Mouse (Mus musculus): ENCODE results near the gene Pck2. TPM values are rescaled to one million over a fixed set of nuclear protein-coding genes. Genes with fewer than 3 reads are reported as not detected.

Gene Pck2
- 10 to 100 TPM; 15.0 to 21.4 TPM for total RNA-seq (2021)
- long read RNA-seq, experiment 1, transcript Pck2-201 (10 exons, 3,400 nt): major isoform, 17 of 25 reads
- long read RNA-seq, experiment 1, partial matches to known transcripts: 2 of 25 reads
- long read RNA-seq, experiment 1, other reads (novel, unspliced or antisense): 6 of 25 reads
- long read RNA-seq, experiment 2, transcript Pck2-201 (10 exons, 3,400 nt): major isoform, 12 of 15 reads
- long read RNA-seq, experiment 2, partial matches to known transcripts: 1 of 15 reads
- long read RNA-seq, experiment 2, other reads (novel, unspliced or antisense): 2 of 15 reads

DNA sequence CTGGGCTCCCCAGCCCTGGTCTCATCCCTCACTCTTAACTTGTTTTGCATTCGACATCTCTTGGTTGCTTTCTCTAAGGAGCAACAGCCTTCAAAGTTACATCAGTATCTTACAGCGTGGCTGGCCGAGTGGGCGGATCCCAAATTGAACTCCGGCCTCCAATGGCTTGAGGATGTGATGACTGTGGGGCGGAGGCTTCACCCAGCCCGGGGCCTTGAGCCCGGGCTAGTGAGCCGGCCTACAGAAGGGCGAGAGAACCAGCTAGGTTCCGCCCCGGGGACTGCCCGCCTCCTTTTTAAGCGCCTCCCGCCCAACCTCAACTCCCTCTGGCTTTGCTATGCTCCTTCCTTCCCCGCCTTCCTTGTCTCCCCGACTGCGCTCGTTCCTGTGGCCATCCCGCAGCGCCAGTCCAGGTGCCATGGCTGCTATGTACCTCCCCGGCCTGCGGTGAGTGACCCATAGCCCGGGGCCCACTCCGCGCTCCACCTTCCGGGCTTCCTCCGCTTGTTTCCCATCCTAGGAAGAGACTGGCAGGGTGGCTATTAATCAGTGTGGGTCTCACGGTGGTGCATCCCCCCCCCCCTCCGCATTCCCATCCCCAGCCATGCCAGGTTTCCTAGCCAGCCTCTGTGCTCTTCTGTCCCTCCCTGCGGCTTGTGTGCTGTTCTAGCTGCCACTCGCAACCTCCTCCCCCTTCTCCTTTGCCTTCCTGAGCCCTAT lies at the start of gene Pck2:
Gene Pck2 (plus strand): TSS at position 200 of the 720 bp plus-strand sequence.
- peak; percentile 78 for DNase-seq

DNA sequence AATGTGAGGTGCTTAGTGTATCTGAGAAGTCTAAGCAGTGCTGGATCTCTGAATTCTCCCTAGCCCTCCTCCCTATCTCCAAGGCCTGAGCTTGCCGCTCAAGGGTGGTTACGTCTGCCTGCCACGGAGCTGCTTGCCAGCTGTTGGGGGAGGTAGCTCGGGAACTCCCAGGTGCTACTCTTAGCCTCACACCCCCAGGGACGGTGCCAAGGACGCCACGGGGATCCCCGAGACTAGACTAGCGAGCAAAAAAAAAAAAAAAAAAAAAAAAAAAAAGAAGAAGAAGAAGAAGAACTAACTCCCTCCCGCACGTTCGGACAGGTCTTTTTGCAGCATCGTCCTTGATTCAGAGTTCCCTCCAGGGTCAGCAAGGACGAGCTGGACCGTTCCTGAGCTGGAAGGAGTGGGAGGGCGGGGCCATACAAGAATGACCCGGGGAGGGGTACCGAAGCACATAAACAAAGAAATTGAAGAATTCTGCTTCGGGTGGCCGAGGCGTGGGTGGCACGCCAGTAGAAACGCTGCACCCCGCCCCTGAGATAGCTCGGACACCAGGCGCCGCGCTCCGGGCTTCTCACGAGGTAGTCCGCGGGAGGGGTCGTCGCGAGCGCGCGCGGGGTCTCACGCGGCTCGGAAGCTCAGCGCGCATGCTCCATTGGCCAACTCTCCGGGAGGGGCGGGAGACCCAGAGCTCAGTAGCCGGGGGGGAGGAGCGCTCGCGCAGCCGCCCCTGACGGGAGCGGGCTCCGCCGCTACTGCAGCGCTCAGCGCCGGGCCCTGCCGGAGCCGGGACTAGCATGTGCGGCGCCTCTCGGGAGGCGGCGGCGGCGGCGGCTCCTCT lies 49.5 kb upstream of the Pck2 start, which contains the start of gene Carmil3:
Gene Carmil3 (plus strand): TSS at position 291 of the 841 bp plus-strand sequence.
- DNase-seq: peak; percentile 64

DNA sequence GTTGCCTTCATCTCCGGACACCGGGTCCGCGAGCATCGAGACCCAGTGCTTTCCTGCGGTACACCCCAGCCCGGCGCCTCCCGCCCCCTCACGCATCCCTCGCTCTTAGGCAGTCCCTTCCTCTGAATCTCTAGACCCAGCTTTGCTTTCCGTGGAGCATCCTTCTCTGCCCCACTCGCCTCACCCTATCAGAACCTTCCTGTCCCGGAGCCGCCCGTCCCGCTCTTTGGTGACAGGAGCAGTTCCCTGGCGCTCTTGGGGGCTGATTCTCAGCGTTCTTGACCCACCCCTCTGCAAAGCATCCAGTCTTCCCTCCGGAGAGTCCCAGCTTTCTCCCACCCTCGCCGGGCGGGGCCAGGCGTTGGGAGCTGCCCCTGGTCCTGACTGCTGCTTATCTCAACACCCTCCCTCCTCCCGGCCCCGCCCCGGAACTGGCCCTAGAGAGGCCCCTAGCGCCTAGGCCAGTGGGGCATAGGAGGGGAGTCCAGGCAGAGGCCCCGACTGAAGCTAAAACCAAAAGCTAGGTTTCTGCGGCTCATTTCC lies 48.7 kb upstream of the Pck2 start:
- DNase-seq: peak; percentile 57

DNA sequence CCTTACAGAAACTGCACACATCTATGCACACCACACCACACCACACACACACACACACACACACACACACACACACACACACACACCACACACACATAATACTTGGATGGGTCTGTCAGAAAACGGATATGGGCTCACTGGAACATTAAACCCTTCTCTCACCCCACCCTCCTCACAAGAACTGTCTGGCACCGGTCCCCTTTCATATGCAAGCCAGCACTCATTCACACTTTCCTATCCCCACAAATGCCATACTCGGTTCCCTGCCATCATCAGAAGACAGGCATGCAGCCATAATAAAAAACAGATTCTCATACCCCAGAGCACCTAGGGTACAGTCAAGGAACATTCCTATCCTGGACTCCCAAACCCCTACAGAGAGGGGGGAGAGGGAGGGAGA lies 48.0 kb upstream of the Pck2 start:
- DNase-seq: no peak

DNA sequence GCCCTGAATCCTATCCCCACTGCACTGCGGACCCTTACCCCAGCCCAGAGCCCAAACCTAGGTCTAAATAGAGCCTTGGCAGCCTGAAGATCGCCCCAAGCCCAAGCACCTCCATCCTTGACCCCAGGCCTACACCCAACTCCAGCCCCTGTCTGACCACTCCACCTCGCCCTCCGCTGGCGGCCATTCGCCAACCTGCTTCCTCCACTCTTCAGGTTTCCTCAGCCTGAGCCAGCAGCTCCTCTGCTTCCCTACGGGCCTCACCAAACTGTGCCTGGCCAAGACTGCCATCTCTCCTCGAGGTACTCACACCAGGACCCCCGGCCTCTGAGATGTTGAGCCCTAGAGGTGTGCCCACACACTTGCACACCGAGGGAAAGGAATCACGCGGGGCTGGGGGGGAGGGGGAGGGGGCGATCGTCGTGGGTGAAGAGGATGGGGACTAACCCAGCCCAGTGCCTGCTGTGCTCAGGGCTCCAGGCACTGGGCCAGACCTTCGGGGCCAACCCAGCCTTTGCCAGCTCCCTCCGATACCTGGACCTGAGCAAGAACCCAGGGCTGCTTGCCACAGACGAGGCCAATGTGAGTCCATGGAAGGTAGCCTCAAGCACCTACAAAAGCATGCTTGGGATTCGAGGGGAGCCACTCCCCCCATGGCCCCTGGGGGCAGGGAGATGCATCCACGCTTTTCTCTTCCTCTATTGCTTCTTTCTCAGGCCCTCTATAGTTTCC lies 44.4 kb upstream of the Pck2 start:
- DNase-seq: no peak

DNA sequence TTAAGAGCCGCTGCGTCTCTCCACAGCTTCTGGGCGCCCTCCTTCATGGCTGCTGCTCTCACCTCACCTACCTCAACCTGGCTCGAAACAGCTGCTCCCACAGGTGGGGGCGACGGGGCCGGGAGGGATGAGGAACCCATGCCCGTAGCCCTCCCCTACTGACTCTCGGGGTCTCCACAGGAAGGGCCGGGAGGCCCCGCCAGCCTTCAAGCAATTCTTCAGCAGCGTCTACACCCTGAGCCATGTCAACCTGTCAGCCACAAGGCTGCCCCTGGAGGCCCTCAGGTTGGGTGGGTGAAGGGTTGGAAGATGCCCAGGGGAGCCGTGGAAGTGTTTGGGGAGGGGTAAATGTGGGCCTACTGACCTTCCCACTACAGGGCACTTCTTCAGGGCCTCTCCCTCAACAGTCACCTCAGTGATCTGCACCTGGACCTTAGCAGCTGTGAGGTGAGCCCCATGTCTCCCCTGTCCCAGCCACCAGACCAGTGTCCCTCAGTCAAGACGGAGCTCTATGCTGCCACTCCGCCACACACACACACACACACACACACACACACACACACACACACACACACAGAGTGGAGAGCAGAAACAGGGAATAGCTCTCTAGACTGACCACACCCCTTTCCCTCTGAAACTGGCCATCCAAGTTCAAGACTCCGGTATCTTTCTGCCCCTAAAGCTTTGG lies 43.2 kb upstream of the Pck2 start:
- DNase-seq: no peak

DNA sequence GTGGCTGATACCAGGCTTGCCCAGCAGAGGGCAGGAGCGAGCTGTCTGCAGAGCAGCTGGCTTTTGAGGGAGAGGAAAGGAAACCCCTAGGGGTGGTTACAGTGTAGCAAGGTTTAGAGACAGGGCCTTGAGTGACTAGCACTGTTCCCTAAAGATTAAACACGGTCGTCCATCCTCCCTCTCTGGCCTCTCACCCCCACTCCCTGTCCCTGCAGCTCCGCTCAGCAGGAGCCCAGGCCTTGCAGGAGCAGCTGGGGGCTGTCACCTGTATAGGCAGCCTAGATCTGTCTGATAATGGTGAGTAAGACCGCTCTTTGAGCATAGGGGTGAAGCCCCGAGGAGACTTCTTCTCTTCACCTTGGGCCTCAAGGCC lies 42.6 kb upstream of the Pck2 start:
- peak; percentile 94 for DNase-seq

DNA sequence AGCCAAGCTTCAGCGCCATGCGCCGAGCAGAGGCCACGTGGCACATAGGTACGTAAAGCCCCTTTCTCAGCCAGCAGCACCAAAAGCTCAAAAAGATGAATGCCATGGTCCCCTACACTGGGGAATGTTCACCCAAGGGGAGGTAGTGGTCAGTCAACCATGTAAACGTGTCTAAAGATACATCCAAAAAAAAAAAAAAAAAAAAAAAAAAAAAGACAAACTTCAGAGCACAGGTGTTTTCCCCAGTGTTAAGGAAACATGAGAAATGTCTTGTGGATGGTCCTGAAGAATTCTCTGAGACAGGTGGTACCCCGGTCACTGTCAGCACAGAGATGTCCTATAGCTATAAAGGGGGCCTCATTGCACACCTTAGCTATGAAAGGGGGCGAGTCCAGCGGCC lies 34.5 kb upstream of the Pck2 start:
- DNase-seq: no peak

DNA sequence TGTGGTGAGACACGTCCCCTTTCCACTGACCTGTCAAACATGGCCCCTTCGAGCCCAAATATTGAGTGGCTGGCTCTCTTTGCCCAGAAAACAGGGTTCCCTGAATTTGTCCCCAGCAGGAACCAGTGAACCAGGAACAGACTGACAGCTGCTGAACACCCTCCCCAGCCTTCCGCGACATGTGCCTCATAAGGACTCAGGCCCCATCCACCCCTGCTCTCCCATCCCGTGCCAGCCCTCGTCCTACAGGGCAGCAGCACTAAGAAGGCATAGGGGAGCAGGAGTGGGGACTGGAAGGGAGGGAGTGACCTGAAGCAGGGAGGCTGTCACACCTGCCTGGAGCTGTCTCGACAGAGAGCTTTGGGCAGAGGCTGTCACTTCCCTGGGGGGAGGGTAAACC lies 32.3 kb upstream of the Pck2 start:
- DNase-seq: no peak

DNA sequence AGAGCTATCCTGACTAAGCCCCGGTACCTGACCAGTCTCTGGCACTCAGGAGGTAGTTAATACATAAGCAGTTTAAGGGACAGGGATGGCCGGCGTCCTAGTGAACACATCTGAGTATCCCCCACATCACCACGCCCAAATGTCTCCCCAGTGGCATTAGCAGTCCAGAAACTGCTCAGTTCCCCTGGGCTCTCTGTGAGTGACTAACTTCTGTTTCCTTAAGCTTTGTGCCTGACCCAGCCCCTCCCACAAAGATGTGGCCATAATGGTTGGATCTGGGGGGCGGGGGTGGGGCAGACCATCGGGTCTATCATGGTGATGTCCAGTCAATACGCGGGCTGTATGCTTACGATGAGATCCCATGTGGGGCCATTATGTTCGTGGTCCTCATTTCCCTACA lies 30.5 kb upstream of the Pck2 start:
- no peak for DNase-seq

DNA sequence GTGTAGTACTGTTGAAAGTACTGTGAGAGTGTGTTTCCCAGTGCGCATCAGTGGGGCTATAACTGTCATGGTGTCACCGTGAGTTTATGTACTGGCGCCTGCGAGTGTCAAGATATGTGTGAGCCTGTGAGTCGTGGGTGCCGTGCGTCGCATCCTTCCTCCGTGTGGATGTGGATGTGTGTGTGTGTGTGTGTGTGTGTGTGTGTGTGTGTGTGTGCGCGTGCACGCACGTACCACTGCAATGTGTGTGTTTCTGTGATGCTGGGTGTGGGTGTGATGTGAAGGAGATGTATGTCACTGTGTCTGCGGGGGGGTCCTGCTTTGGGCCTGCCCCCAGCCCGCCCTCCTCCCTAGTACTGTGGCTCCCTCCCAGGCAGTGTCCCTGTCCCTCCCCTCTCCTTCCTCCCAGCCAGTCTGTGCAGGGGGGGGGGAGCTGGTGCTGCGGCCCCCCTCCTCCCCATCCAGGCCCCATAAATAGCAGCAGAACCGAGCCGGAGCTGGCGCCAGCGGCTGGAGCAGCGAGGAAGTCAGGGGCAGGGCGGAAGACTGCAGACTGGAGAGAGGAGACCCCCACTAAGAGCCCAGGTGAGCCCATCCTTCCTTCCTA lies 29.8 kb upstream of the Pck2 start, which contains the start of gene Cpne6:
Gene Cpne6 (plus strand): TSS at position 321 of the 607 bp plus-strand sequence.
- DNase-seq: no peak

DNA sequence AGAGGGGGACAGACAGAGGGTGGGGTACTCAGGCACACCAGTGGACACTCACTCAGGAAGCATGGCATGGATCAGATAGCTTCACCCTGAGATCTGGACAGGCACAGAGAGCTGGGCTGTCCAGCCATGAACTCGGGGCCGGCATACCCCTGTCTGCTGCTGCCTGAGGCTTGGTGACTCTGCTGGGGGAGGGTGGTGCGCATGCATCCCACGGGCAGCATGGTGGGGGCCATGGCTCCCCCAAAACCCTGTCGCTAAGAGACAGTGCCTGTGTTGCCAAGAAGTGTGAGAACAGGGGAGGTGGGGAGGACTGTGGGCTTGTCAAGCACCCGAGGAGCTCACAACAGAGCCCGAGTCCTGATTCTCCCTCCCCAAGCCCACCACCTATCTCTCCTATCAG lies 29.0 kb upstream of the Pck2 start:
- no peak for DNase-seq

DNA sequence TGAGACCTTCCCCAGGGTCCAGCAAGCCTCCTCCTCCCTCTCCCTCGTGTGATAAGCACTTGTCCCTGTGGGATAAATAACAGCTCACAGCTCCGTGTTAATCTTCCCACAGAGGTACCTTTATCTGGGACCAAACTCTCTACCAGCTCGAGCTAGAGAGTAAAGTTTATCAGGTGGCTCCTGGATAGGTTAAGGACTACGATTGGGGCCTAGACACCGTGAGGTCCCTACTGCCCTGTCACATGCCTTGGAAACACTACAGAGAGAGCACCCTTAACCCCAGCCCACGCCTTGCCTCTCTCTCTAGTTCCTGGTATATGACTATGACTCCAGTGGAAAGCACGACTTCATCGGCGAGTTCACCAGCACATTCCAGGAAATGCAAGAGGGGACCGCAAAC lies 26.1 kb upstream of the Pck2 start:
- DNase-seq: no peak

DNA sequence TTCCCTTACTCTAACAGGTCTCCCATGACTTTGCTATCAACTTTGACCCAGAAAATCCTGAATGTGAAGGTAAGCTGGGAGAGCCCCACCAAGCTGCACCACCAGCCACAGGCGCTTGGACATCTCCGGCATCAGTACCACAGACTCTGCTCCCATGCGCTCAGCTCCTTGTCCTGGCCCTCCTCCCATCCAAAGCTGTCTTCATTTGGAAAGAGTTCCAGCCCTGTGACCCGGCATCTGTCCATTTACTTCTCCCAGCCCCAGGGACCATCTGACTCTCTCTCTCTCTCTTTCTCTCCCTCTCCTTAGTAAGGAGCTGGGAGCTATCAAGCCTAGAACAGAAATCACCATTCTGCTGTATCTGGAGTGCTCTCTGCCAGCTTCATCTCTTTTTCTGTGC lies 24.2 kb upstream of the Pck2 start:
- DNase-seq: no peak

DNA sequence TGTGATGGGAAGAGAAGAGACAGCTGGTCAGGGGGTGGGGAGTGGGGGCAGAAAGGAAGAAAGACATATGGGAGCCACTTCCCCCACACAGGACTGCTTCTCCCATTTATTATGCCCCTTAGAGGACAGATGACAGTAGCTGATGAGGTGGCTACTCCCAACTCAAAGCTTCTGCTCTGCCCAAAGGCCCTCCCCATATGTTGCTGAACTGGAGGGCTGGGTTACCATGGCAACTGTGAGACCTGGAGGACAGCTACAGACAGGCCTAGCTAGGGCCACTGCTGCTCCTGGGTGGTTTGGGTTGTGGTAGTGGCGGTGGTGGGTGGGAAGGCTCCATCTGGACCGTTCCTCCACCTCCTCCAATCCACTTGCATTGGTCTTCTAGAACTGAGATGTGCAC lies 21.2 kb upstream of the Pck2 start:
- no peak for DNase-seq

DNA sequence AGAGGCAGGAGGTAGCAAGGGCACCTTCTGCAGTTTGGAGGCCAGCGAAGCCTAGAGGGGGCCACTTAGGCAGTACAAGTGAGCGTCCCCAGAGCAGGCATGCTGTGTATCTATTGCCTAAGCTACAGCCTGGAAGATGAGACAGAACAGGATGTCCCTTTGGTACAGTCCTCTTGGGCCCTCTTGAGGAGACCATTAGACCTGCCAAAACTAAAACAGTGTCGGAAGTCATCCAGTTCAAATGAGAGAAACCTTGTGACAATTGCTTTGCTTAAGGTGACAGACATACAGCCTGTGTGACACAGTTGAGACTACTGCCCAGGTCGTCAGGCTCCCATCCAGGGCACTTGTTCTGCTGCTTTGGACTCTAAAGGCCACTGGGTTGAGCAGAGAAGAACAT lies 20.5 kb upstream of the Pck2 start:
- no peak for DNase-seq

DNA sequence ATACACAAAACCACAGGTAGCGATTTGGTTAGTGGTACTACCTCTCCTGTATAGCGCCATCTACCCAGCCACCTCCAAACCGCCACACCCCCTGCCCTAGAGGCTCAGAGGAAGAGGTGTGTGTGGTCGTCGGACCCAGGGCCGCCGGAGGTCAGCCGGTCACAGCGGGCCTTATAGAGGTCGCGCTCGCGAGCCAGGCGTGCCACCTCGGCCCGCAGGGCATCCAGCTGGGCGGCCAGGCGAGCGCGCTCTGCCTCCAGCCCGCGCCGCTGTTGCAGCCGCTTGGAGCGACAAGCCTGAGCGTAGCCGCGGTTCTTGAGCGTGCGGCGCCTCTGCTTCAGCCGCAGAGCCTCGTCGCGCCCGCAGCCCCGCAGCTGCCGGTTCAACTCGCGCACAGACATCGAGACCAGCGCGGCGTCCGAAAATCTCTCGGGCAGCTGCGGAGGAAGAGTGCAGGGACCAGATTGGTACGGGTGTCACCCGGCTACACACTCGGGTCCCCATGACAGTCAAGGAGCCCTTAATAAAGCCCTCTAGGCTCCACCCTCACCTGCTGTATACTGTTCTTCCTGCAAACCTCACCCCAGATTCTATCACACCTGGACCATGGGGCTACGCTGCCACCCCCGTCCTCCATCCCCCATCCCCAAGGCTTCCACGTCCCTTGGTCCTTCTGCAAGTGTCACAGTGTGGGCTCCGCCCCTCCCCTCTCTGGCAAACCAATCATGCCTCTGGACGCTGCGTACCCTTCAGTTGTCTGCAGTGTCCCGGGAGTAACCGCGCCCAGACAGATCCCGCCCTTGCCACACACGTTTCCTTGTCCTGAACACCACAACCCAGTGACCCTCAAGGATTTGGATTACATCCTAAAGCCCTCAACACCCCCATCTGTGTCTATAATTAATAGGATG lies 19.4 kb upstream of the Pck2 start:
- DNase-seq: peak; percentile 32

DNA sequence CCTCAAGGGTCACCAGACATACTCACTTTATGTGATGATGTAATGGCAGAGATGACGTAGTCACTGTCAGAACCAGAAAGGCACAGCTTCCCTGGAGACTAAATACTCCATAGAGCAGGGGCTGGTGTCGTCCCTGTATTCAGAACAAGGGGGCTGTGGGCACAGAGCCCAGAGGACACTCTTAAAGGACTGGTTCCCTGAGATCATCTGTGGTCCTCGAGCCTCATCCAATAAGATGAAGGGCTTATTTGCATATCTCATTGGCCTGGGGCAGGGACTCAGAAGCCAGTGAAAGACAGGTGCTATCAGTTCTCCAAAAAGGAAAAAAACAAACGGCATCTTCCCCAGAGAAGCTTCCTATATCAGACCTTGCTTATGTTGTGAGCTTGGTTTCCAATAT lies 16.0 kb upstream of the Pck2 start:
- no peak for DNase-seq

DNA sequence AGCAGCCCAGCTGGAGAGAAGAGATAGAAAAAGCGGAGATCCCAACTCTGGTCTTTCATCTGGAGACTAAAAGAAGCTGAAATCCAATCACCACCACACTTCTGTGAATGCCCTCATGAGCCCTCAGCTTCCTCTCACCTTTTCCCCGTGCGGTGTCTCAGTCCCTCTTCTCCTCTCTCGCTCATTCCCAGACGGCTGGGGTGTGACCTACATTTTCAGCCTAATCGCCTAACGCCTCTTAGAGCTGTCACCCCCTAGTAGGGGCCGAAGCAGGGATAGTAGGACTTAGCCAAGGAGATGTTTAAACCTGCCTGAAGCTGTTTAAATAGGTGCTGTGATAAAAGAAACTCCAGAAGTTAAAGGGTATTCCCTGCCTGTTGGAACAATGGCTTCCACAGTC lies 15.3 kb upstream of the Pck2 start, which contains the start of gene Nrl:
Gene Nrl (minus strand): TSS at position 197 of the 400 bp plus-strand sequence.
- no peak for DNase-seq

DNA sequence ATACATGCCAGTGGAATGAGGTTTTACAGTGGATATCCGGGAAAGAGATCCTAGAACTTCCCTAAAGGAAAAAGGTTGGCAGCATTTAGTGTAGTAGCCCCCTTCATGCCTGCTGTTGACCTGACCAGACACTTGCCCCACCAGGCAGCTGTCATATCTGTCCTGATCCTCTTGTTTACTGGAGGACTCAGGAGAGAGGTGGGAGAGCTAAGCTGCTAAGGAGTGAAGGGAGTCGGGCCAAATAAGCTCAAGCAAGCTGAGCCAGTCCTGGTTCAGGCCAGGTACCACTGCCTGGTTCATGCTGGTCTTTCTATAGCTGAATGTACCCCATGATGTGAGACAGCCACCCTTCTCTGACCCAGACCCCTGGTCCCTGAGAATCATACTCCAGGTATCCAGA lies 13.4 kb upstream of the Pck2 start:
- DNase-seq: no peak
